Mouse (Mus musculus) CH12.LX (cell line): ENCODE data around the gene Ccm2l. TPM values are rescaled to one million over a fixed set of nuclear protein-coding genes. Genes with fewer than 3 reads are reported as not detected.

Experiments used
- DNase-seq: peaks from one replicate; pipeline ENCODE4 v3.0.0-alpha.2; 2013; ENCODE audit errors: extremely low read depth
- H3K27ac ChIP-seq: 2 replicates; pipeline ENCODE4 v1.5.1; 2012; ENCODE audit warnings: low read depth, mild to moderate bottlenecking, control low read depth, moderate library complexity; ENCODE audit not compliant: insufficient read depth
- H3K27me3 ChIP-seq: replicated peaks from 2 replicates; pipeline ENCODE3; 2012; ENCODE audit warnings: inconsistent platforms
- H3K36me3 ChIP-seq, 2 experiments: replicated peaks in 1 of 2; 2 replicates each; pipeline versions ENCODE3 to v1.6.1; 2012; ENCODE audit warnings: inconsistent platforms in 1 of 2, low read length in 1 of 2, mild to moderate bottlenecking in 1 of 2, mixed read lengths in 1 of 2, moderate library complexity in 1 of 2; ENCODE audit not compliant: control insufficient read depth in 1 of 2, insufficient read depth in 1 of 2
- H3K4me1 ChIP-seq, 2 experiments: 2 replicates each; pipeline ENCODE4 v1.6.1; 2012; ENCODE audit warnings: inconsistent platforms in 1 of 2, moderate library complexity in 1 of 2; ENCODE audit not compliant: insufficient read depth in 2 of 2, control insufficient read depth in 1 of 2
- H3K4me2 ChIP-seq: 2 replicates; pipeline ENCODE4 v1.6.1; 2012; ENCODE audit warnings: low read depth, mild to moderate bottlenecking, control low read depth; ENCODE audit not compliant: poor library complexity, insufficient read depth, severe bottlenecking
- H3K4me3 ChIP-seq, 3 experiments: fragments of 150-350 bp in 1 of 3; sonication (generic) in 1 of 3; replicated peaks in 1 of 3; 2 replicates each; pipeline versions ENCODE3 to v1.5.1; 2011 to 2012; ENCODE audit warnings: low read depth in 2 of 3, low read length in 2 of 3, mild to moderate bottlenecking in 2 of 3, moderate library complexity in 2 of 3, control low read depth in 1 of 3, improper control_type of control experiment in 1 of 3, inconsistent platforms in 1 of 3, mixed read lengths in 1 of 3; ENCODE audit not compliant: poor library complexity in 1 of 3
- H3K79me2 ChIP-seq: replicated peaks from 2 replicates; pipeline ENCODE4 v1.6.1; 2012; ENCODE audit warnings: mild to moderate bottlenecking, moderate library complexity; ENCODE audit not compliant: control insufficient read depth, poor library complexity, insufficient read depth, severe bottlenecking; ENCODE audit errors: extremely low read depth
- H3K9ac ChIP-seq: 2 replicates; pipeline ENCODE4 v1.6.1; 2012; ENCODE audit warnings: low read depth, mild to moderate bottlenecking, control low read depth, moderate library complexity; ENCODE audit not compliant: insufficient read depth
- H3K9me3 ChIP-seq: replicated peaks from 2 replicates; pipeline ENCODE3; 2012; ENCODE audit warnings: low read length, inconsistent platforms, mixed read lengths
- BHLHE40 ChIP-seq: IDR thresholded peaks from 2 replicates; pipeline ENCODE4 v1.6.1; 2011; ENCODE audit warnings: mild to moderate bottlenecking, low read depth, low read length, improper control_type of control experiment
- CHD2 ChIP-seq: IDR thresholded peaks from 2 replicates; pipeline ENCODE4 v1.6.1; 2011; ENCODE audit warnings: low read length, improper control_type of control experiment
- ETS1 ChIP-seq: conservative IDR thresholded peaks from 2 replicates; pipeline ENCODE4 v1.6.1; 2012; ENCODE audit warnings: low read depth, mild to moderate bottlenecking, inconsistent platforms, low read length, improper control_type of control experiment, moderate library complexity
- GABPA ChIP-seq: IDR thresholded peaks from 2 replicates; pipeline ENCODE4 v1.6.1; 2012; ENCODE audit warnings: low read depth, low read length, improper control_type of control experiment, inconsistent platforms; ENCODE audit not compliant: insufficient replicate concordance
- HCFC1 ChIP-seq: IDR thresholded peaks from 2 replicates; pipeline ENCODE4 v1.6.1; 2012; ENCODE audit warnings: low read depth, mild to moderate bottlenecking, inconsistent platforms, low read length, improper control_type of control experiment
- IRF4 ChIP-seq: IDR thresholded peaks from 2 replicates; pipeline ENCODE4 v1.6.1; 2014; ENCODE audit warnings: low read depth, mild to moderate bottlenecking, inconsistent platforms, low read length, improper control_type of control experiment
- JUND ChIP-seq: conservative IDR thresholded peaks from 2 replicates; pipeline ENCODE4 v1.6.1; 2011; ENCODE audit warnings: low read depth, low read length, improper control_type of control experiment
- MAZ ChIP-seq: IDR thresholded peaks from 2 replicates; pipeline ENCODE4 v1.6.1; 2012; ENCODE audit warnings: low read depth, mild to moderate bottlenecking, inconsistent platforms, low read length, improper control_type of control experiment, moderate library complexity
- MEF2A ChIP-seq: IDR thresholded peaks from 2 replicates; pipeline ENCODE4 v1.6.1; 2014; ENCODE audit warnings: low read depth, mild to moderate bottlenecking, inconsistent platforms, low read length, improper control_type of control experiment, borderline replicate concordance
- MXI1 ChIP-seq: IDR thresholded peaks from 2 replicates; pipeline ENCODE4 v1.6.1; 2011; ENCODE audit warnings: mild to moderate bottlenecking, low read depth, low read length, improper control_type of control experiment
- POLR2A ChIP-seq: IDR thresholded peaks from 2 replicates; pipeline ENCODE4 v1.6.1; 2011; ENCODE audit warnings: low read depth, mild to moderate bottlenecking, improper control_type of control experiment, low read length
- POLR2AphosphoS2 ChIP-seq: IDR thresholded peaks from 2 replicates; pipeline ENCODE4 v1.6.1; 2011; ENCODE audit warnings: low read depth, low read length, improper control_type of control experiment
- RAD21 ChIP-seq: IDR thresholded peaks from 2 replicates; pipeline ENCODE4 v1.6.1; 2011; ENCODE audit warnings: low read depth, mild to moderate bottlenecking, low read length, improper control_type of control experiment, moderate library complexity
- RCOR1 ChIP-seq: conservative IDR thresholded peaks from 2 replicates; pipeline ENCODE4 v1.6.1; 2012; ENCODE audit warnings: low read depth, mild to moderate bottlenecking, inconsistent platforms, low read length, improper control_type of control experiment
- SIN3A ChIP-seq: IDR thresholded peaks from 2 replicates; pipeline ENCODE4 v1.6.1; 2012; ENCODE audit warnings: low read length, improper control_type of control experiment, inconsistent platforms
- UBTF ChIP-seq: IDR thresholded peaks from 2 replicates; pipeline ENCODE4 v1.6.1; 2012; ENCODE audit warnings: low read depth, mild to moderate bottlenecking, inconsistent platforms, low read length, improper control_type of control experiment, moderate library complexity
- USF2 ChIP-seq: conservative IDR thresholded peaks from 2 replicates; pipeline ENCODE4 v1.6.1; 2011; ENCODE audit warnings: low read depth, low read length, improper control_type of control experiment
- ZNF384 ChIP-seq: IDR thresholded peaks from 2 replicates; pipeline ENCODE4 v1.6.1; 2012; ENCODE audit warnings: low read depth, low read length, improper control_type of control experiment, inconsistent platforms
- dilution Hi-C: fragments of 300-500 bp; cut with MboI; formaldehyde crosslinking; loops from 2 replicates; pipeline ENCODE4 v1.14.3; 2020; ENCODE audit warnings: low sequenced_read_pairs; ENCODE audit not compliant: extremely low pct_unique_long_range_greater_than_20kb, extremely low pct_ligation_motif_present
- in situ Hi-C: fragments of 300-500 bp; cut with MboI; formaldehyde crosslinking; loops from 3 replicates; pipeline ENCODE4 v1.14.3; 2019; ENCODE audit warnings: low sequenced_read_pairs, low pct_ligation_motif_present, low pct_unique_long_range_greater_than_20kb, mixed read lengths
- polyA plus RNA-seq: library from polyadenylated mRNA; unstranded; fragments of >175 nt; gene quantifications from 2 replicates; pipeline ENCODE4 v1.2.1, GENCODE M21; 2012; ENCODE audit warnings: low read depth; ENCODE audit not compliant: insufficient read length
- total RNA-seq, 2 experiments: library from RNA; depleted of rRNA; stranded (reverse); fragments of 300-350 nt in 1 of 2; fragments of >200 nt in 1 of 2; gene quantifications; 2 replicates each; pipeline ENCODE4 v1.2.3; 2012 to 2014

Gene Ccm2l
- total and polyA plus RNA-seq, 3 experiments = not detected

DNA sequence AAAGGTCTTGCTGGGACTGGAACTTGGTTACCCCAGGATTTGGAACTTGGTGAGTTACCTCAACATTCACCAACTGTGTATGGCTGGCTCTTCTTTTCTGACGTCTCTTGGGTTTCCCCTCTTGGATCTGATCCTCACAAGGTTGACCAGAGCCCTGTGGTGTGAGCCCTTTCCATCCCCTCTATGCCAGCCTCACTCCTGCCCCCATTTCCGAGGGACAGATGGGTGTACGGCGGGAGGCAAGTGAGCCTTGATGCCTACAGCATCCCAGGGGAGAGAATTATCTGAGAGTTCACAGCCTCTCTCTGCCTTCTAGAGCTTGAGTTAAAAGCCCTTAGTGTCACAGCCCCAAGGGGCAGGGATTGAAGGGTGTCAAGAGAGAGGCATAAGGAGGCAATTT lies 38.3 kb upstream of the Ccm2l start:
- dilution Hi-C loops (no loop called here), in situ Hi-C loops (no loop called here)
- Histone ChIP-seq H3K4me2 (no peak overlapping the region), H3K9ac (no peak overlapping the region), H3K27me3 (peaks cover 81% of the 10 kb centered on the region), H3K27ac (no peak overlapping the region), H3K4me1 (no peaks in the 10 kb centered on the region), H3K9me3 (peaks cover 10% of the 10 kb centered on the region), H3K36me3 (no peaks in the 10 kb centered on the region), H3K4me3 (no peak overlapping the region), H3K79me2 (no peaks in the 10 kb centered on the region)
- TF ChIP-seq USF2 (no peak), GABPA (no peak), UBTF (no peak), RCOR1 (no peak), ZNF384 (no peak), MEF2A (no peak), POLR2AphosphoS2 (no peak), MAZ (no peak), CHD2 (no peak), IRF4 (no peak), MXI1 (no peak), ETS1 (no peak), JUND (no peak), RAD21 (no peak), POLR2A (no peak)
- DNase-seq = no peak

DNA sequence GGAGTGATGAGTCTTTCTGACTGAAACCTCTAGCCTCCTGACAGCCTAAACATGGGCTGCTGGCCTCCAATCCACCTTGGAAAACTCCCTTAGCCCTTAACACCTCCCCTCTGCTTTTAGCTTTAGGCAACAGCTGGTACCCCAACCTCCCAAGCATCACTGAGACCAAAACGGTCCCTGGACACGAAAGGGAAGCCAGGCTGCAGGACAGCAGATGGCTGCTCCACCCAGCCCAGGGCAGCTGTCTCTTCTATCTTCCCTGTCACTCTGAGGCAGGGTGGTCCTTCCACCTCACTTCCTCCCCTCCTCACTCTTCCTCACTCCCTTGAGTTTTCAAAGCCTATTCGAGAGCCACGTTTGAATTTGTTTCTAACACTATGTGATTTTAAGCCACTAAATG lies 35.3 kb upstream of the Ccm2l start:
- no peak overlapping the region for H3K9ac ChIP-seq
- no peak overlapping the region for H3K4me2 ChIP-seq
- dilution Hi-C loops = no loop called here
- H3K9me3 ChIP-seq = peaks cover 10% of the 10 kb centered on the region
- no peak overlapping the region for H3K27ac ChIP-seq
- DNase-seq = no peak
- H3K27me3 ChIP-seq = peaks cover 82% of the 10 kb centered on the region
- TF ChIP-seq BHLHE40 (no peak), SIN3A (no peak), HCFC1 (no peak)
- TF ChIP-seq, all 38 proteins: peak for 0
- H3K36me3 ChIP-seq = no peaks in the 10 kb centered on the region
- no peaks in the 10 kb centered on the region for H3K79me2 ChIP-seq
- no peak overlapping the region for H3K4me3 ChIP-seq
- H3K4me1 ChIP-seq = no peaks in the 10 kb centered on the region
- in situ Hi-C loops = no loop called here
